20 mouse cellular contexts compared by ENCODE assay signal in the genomic region with DNA sequence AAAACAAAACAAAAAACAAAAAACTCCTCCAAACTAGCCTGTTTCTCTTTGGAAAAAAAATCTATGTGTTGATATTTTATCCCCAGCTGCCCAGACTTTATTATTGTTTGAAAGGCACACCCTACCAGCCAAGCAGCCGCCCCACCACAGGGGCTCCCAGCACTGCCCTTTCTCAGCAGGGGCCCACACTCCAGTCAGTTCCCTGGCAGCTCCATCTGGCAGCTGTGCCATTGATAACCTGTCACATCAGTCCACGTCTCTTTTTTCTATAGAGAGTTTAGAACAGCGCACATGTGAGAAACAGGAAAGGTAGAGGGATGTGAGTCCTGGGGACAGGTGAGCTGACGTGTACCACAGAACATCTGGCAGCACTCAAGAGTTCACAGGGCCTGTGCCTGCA.
DNase-seq lines count a peak whose midpoint lies in the region; ATAC-seq lines count a peak whose summit lies in the region.
"Had no signal": no experiment of that assay in that cellular context is flagged by ENCODE, and none has a peak within 500 bp of the region (broad histone marks: within the 10 kb centered on the region; RNA-seq: fewer than 3 reads in every experiment).

No protein-coding gene starts in this region.

- 0 out of 2 replicates have a peak, but pooled peaks cover 5% of the 10 kb centered on the region for H3K36me3 ChIP-seq in hindbrain, embryonic 11.5 days (ENCODE audit: control insufficient read depth, insufficient read depth, low read length)
- peaks cover 66% of the 10 kb centered on the region for H3K36me3 ChIP-seq in hindbrain, embryonic 10.5 days
- H3K36me3 ChIP-seq in neural tube, embryonic 13.5 days: peaks cover 30% of the 10 kb centered on the region
- H3K36me3 ChIP-seq in neural tube, embryonic 15.5 days: peaks cover 17% of the 10 kb centered on the region
- H3K36me3 ChIP-seq in intestine, embryonic 16.5 days (ENCODE audit: control insufficient read depth, insufficient read depth, low read length): no peaks in the 10 kb centered on the region
- no peaks in the 10 kb centered on the region; the same call in 1 of the 2 replicates for H3K36me3 ChIP-seq in stomach, embryonic 15.5 days
- no peaks in the 10 kb centered on the region for H3K36me3 ChIP-seq in heart, embryonic 11.5 days (ENCODE audit: control insufficient read depth, insufficient read depth, low read length)

- no peaks in the 10 kb centered on the region for H3K9me3 ChIP-seq in hindbrain, embryonic 11.5 days (ENCODE audit: control insufficient read depth, low read length)
- H3K9me3 ChIP-seq in hindbrain, embryonic 10.5 days: peaks cover 6% of the 10 kb centered on the region
- no peaks in the 10 kb centered on the region for H3K9me3 ChIP-seq in neural tube, embryonic 13.5 days
- H3K9me3 ChIP-seq in neural tube, embryonic 15.5 days (replicated peaks): no peaks in the 10 kb centered on the region
- no peaks in the 10 kb centered on the region for H3K9me3 ChIP-seq in intestine, embryonic 16.5 days (ENCODE audit: control insufficient read depth, low read length)
- no peaks in the 10 kb centered on the region for H3K9me3 ChIP-seq in stomach, embryonic 15.5 days
- 0 out of 2 replicates have a peak, but pooled peaks cover 3% of the 10 kb centered on the region for H3K9me3 ChIP-seq in heart, embryonic 11.5 days (replicated peaks; ENCODE audit: control insufficient read depth, low read length)

- H3K9ac ChIP-seq in hindbrain, embryonic 11.5 days (ENCODE audit: low read depth, low read length): no peak overlapping the region
- no peak overlapping the region for H3K9ac ChIP-seq in neural tube, embryonic 13.5 days
- no peak overlapping the region for H3K9ac ChIP-seq in neural tube, embryonic 15.5 days (replicated peaks)
- no peak overlapping the region for H3K9ac ChIP-seq in intestine, embryonic 16.5 days (ENCODE audit: low read depth, low read length)
- no peak overlapping the region for H3K9ac ChIP-seq in stomach, embryonic 15.5 days
- H3K9ac ChIP-seq in heart, embryonic 11.5 days (ENCODE audit: low read depth, low read length): no peak overlapping the region
- H3K9ac ChIP-seq: forebrain, embryonic 12.5 days; lung, embryonic 14.5 days had no signal

- H3K27me3 ChIP-seq in hindbrain, embryonic 11.5 days (ENCODE audit: control insufficient read depth, insufficient read depth, low read length): no peaks in the 10 kb centered on the region
- no peaks in the 10 kb centered on the region for H3K27me3 ChIP-seq in hindbrain, embryonic 10.5 days (ENCODE audit: insufficient read depth, poor library complexity, severe bottlenecking)
- no peaks in the 10 kb centered on the region for H3K27me3 ChIP-seq in neural tube, embryonic 13.5 days
- no peaks in the 10 kb centered on the region for H3K27me3 ChIP-seq in neural tube, embryonic 15.5 days (replicated peaks)
- H3K27me3 ChIP-seq in intestine, embryonic 16.5 days (replicated peaks; ENCODE audit: control insufficient read depth, insufficient read depth, low read length): no peaks in the 10 kb centered on the region
- H3K27me3 ChIP-seq in stomach, embryonic 15.5 days (replicated peaks): no peaks in the 10 kb centered on the region
- no peaks in the 10 kb centered on the region for H3K27me3 ChIP-seq in heart, embryonic 11.5 days (ENCODE audit: control insufficient read depth, insufficient read depth, low read length)
- H3K27me3 ChIP-seq: forebrain, embryonic 12.5 days had no signal

- peak; percentile 6 for DNase-seq in hindbrain, embryonic 11.5 days (ENCODE audit: low spot score)
- DNase-seq in hindbrain, embryonic 10.5 days (ENCODE audit: low spot score): no peak
- DNase-seq in layer of hippocampus, postnatal 10 days (ENCODE audit: low spot score in 2 of 2): no peak
- DNase-seq: cerebellum, adult 2 months; cerebellum, postnatal 36 days; gastrocnemius, postnatal 10 days; heart, adult 18-20 months; heart, postnatal 36 days; kidney, adult 18-20 months; kidney, postnatal 10 days; lung, embryonic 14.5 days; thymus, postnatal 25 days had no signal

- H3K27ac ChIP-seq in hindbrain, embryonic 11.5 days (ENCODE audit: low read depth, low read length): no peak overlapping the region
- no peak overlapping the region for H3K27ac ChIP-seq in hindbrain, embryonic 10.5 days
- H3K27ac ChIP-seq in neural tube, embryonic 13.5 days (replicated peaks): peak overlapping the region; percentile 64
- no peak overlapping the region; the same call in 1 of the 2 replicates for H3K27ac ChIP-seq in neural tube, embryonic 15.5 days (replicated peaks)
- H3K27ac ChIP-seq in intestine, embryonic 16.5 days (ENCODE audit: low read length): peak overlapping the region; percentile 69
- H3K27ac ChIP-seq in stomach, embryonic 15.5 days: 0 out of 2 replicates have a peak overlapping the region, but pooled peaks have one; percentile 13
- no peak overlapping the region for H3K27ac ChIP-seq in heart, embryonic 11.5 days (ENCODE audit: low read depth, low read length)
- H3K27ac ChIP-seq: forebrain, embryonic 12.5 days had no signal

- no peaks in the 10 kb centered on the region for H3K4me1 ChIP-seq in hindbrain, embryonic 11.5 days (replicated peaks; ENCODE audit: control insufficient read depth, insufficient read depth, low read length)
- H3K4me1 ChIP-seq in hindbrain, embryonic 10.5 days (replicated peaks): peaks cover 11% of the 10 kb centered on the region
- peaks cover 37% of the 10 kb centered on the region for H3K4me1 ChIP-seq in neural tube, embryonic 13.5 days (replicated peaks)
- peaks cover 12% of the 10 kb centered on the region for H3K4me1 ChIP-seq in neural tube, embryonic 15.5 days
- peaks cover 13% of the 10 kb centered on the region; the same call in 1 of the 2 replicates for H3K4me1 ChIP-seq in intestine, embryonic 16.5 days (ENCODE audit: control insufficient read depth, insufficient read depth, low read length)
- H3K4me1 ChIP-seq in stomach, embryonic 15.5 days: no peaks in the 10 kb centered on the region
- 0 out of 2 replicates have a peak, but pooled peaks cover 3% of the 10 kb centered on the region for H3K4me1 ChIP-seq in heart, embryonic 11.5 days (ENCODE audit: control insufficient read depth, insufficient read depth, low read length)

- H3K4me2 ChIP-seq in hindbrain, embryonic 11.5 days (replicated peaks; ENCODE audit: low read depth, low read length): no peak overlapping the region
- no peak overlapping the region for H3K4me2 ChIP-seq in neural tube, embryonic 13.5 days
- no peak overlapping the region for H3K4me2 ChIP-seq in neural tube, embryonic 15.5 days
- H3K4me2 ChIP-seq in intestine, embryonic 16.5 days (ENCODE audit: low read depth, low read length): no peak overlapping the region
- no peak overlapping the region for H3K4me2 ChIP-seq in stomach, embryonic 15.5 days
- H3K4me2 ChIP-seq in heart, embryonic 11.5 days: no peak overlapping the region
- H3K4me2 ChIP-seq: forebrain, embryonic 12.5 days; liver, embryonic 11.5 days; lung, embryonic 14.5 days had no signal

- H3K4me3 ChIP-seq in hindbrain, embryonic 11.5 days (ENCODE audit: low read depth, low read length): no peak overlapping the region
- no peak overlapping the region for H3K4me3 ChIP-seq in hindbrain, embryonic 10.5 days
- no peak overlapping the region for H3K4me3 ChIP-seq in neural tube, embryonic 13.5 days
- no peak overlapping the region for H3K4me3 ChIP-seq in neural tube, embryonic 15.5 days (replicated peaks)
- no peak overlapping the region for H3K4me3 ChIP-seq in intestine, embryonic 16.5 days (ENCODE audit: low read length)
- no peak overlapping the region for H3K4me3 ChIP-seq in stomach, embryonic 15.5 days (replicated peaks)
- no peak overlapping the region for H3K4me3 ChIP-seq in heart, embryonic 11.5 days (ENCODE audit: low read depth, low read length)
- H3K4me3 ChIP-seq: forebrain, embryonic 12.5 days had no signal

- no peak for ATAC-seq in hindbrain, embryonic 11.5 days (ENCODE audit: low FRiP score)
- ATAC-seq in neural tube, embryonic 13.5 days (ENCODE audit: low read depth): no peak
- no peak for ATAC-seq in neural tube, embryonic 15.5 days (ENCODE audit: low FRiP score)
- ATAC-seq in intestine, embryonic 16.5 days: peak; percentile 39
- no peak for ATAC-seq in stomach, embryonic 15.5 days (ENCODE audit: insufficient read depth, low FRiP score, low read depth)
- ATAC-seq in heart, embryonic 11.5 days (replicated peaks; ENCODE audit: insufficient number of reproducible peaks, low FRiP score, low TSS enrichment): no peak
- ATAC-seq: midbrain, embryonic 16.5 days had no signal

- 29% methylated on average over 4 of the region's 4 CpGs for WGBS in hindbrain, embryonic 11.5 days
- WGBS in hindbrain, embryonic 10.5 days: 47% methylated on average over 4 of the region's 4 CpGs
- 31% methylated on average over 4 of the region's 4 CpGs for WGBS in neural tube, embryonic 13.5 days
- WGBS in neural tube, embryonic 15.5 days: 29% methylated on average over 4 of the region's 4 CpGs
- 60% methylated on average over 4 of the region's 4 CpGs for WGBS in intestine, embryonic 16.5 days
- 62% methylated on average over 4 of the region's 4 CpGs for WGBS in stomach, embryonic 15.5 days
- 64% methylated on average over 4 of the region's 4 CpGs for WGBS in heart, embryonic 11.5 days (ENCODE audit: insufficient replicate concordance)

Comparison
In these comparisons a context has a peak if more than half of its experiments do, and no peak if none do; other contexts are left out.
1. H3K27ac ChIP-seq: peak in neural tube, embryonic 13.5 days (single experiment), intestine, embryonic 16.5 days (single experiment) and stomach, embryonic 15.5 days (single experiment); none in hindbrain, embryonic 11.5 days (single experiment), hindbrain, embryonic 10.5 days (single experiment), neural tube, embryonic 15.5 days (single experiment) and heart, embryonic 11.5 days (single experiment).